Mouse (Mus musculus) brain, embryonic 14.5 days (tissue): ENCODE results near the gene Apoc4. TPM values are rescaled to one million over a fixed set of nuclear protein-coding genes. Genes with fewer than 3 reads are reported as not detected.
A peak's percentile ranks its signal among the peaks of the same experiment; 100 is the strongest.

ENCODE experiments used
- DNase-seq: peaks from one replicate; pipeline ENCODE4 v3.0.0-alpha.2; 2011; ENCODE audit warnings: low read depth
- CTCF ChIP-seq: fragments of 200-500 bp; IDR thresholded peaks from 2 replicates; pipeline ENCODE4 v1.5.1; 2012; ENCODE audit warnings: inconsistent platforms, mild to moderate bottlenecking, moderate library complexity, borderline replicate concordance; ENCODE audit not compliant: insufficient read depth, insufficient read length; ENCODE audit errors: extremely low read depth
- POLR2A ChIP-seq: fragments of 200-500 bp; IDR thresholded peaks from 2 replicates; pipeline ENCODE4 v1.6.1; 2012; ENCODE audit warnings: mild to moderate bottlenecking, inconsistent platforms, borderline replicate concordance; ENCODE audit not compliant: poor library complexity, insufficient read depth, insufficient read length, severe bottlenecking; ENCODE audit errors: extremely low read depth
- polyA plus RNA-seq: library from polyadenylated mRNA; depleted of rRNA; stranded (reverse); fragments of >200 nt; gene quantifications from 2 replicates; pipeline ENCODE4 v1.2.3, GENCODE M21; 2012

The Apoc4 gene
- polyA plus RNA-seq, 1 experiment: not detected

DNA sequence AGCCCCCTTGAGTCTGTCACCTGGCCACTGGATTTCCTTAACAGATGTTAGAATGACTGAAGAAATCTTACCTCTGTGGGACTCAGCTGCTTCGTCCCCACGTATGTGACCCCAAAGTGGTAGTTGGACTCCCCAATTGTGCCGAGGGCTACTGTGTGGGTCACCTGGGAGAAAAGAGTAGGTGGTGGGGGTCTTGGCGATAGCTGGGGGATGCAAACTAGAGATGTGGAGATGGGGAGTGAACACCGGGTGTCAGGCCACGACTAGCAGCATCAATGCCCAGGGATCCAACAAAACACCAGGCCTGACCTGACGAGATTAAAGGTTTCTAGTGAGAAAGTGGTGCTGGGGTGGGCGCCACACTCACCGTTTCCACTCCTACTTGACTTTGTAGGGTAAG lies 32.3 kb upstream of the Apoc4 start:
- TF ChIP-seq CTCF (no peak), POLR2A (no peak)
- DNase-seq: no peak

DNA sequence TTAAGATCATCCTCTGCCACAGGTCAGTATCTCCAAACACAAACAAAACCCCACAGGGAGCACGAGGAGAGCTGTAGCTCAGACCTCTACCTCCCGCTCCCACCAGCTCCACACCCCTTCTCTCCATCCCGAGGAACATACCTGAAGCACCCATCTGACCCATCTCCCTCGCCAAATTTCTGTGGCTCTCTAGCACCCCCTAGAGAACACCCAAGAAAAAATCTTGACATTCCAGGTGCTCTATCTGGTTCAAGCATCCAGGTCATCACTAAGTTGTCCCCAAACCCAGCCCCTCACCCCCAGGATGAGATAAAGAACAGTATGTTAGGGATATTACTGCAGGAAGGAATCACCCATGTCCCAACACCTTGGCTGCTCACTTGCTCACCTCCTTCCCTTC lies 31.9 kb upstream of the Apoc4 start:
- DNase-seq: peak; percentile 5

DNA sequence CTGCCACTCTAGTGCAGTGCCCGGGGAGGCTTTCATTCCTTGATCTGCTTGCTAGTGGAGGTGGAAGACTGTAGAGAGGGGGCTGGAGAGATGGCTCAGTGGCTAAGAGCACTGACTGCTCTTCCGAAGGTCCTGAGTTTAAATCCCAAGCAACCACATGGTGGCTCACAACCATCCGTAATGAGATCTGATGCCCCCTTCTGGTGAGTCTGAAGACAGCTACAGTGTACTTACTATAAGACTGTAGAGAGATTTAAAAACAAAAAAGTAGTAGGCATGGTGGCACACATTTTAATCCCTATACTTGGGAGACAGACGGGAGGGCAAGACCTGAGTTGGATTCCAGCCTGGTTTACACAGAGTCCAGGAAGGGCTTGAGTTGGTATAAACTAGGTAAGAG lies 31.1 kb upstream of the Apoc4 start:
- peak; percentile 17 for DNase-seq
- no peak for TF ChIP-seq POLR2A
- peak; percentile 22; the same call in 1 of the 2 replicates for TF ChIP-seq CTCF

More for the DNA sequence above, 31.9 kb upstream of the Apoc4 start:
- peak; percentile 34; the same call in 1 of the 2 replicates for TF ChIP-seq CTCF
- no peak for TF ChIP-seq POLR2A

DNA sequence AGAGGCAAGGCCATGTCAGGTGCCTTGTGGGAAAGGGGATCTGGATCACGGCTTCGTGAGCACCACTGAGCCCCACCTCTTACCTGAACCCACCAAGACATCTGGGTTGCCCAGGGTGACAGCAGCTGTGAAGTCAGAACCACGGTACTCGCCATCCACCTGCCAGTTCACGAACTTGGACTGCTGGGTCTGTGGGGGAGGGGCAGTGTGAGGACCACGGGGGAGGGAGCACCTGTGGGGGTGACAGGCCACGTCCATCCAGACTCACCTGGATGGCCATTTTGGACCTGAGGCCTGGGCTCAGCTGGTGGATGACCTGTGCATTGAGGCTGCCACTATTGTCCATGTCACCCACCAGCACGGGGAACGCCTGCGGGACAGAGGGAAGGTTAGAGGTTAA lies 29.4 kb upstream of the Apoc4 start:
- TF ChIP-seq CTCF (no peak), POLR2A (no peak)
- no peak for DNase-seq

DNA sequence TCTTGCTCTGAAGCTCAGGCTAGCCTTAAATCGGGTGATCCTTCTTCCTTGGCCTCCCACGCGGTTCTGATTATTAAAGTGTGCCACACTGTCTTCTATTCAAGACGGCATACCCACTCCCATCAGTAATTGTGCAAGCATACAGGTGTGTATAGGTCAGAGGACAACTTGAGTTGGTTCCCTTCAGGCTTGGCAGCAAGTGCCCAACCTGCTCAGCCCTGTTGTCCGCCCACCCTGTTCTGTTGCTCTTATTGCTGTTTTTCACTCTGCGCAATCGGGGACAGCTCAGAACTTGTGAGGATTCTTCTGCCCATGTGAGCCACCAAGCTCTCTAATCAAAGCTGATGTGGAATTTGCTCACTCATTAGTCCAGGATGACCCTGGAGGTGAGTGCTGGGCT lies 24.0 kb upstream of the Apoc4 start:
- DNase-seq: no peak
- TF ChIP-seq CTCF (no peak), POLR2A (no peak)

DNA sequence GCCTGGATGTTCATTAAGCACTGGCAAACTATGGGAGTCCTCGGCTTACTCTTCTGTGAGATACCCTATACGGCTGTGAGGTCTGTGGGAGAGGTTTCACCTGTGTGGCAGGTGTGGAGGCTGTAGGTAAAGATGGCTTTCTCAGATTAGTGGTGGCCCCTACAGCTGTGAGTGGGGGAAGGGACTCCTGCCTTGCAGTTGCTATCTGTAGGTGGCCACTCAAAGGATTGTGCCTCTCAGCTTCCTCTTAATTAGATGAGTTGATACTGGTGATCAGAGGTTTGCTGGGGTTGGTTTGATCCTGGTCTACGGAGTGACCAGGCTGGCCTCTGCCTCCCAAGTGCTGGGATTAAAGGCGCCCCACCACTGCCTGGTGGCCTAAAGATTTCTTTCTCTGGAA lies 23.2 kb upstream of the Apoc4 start:
- TF ChIP-seq POLR2A: no peak
- no peak for TF ChIP-seq CTCF
- DNase-seq: no peak

DNA sequence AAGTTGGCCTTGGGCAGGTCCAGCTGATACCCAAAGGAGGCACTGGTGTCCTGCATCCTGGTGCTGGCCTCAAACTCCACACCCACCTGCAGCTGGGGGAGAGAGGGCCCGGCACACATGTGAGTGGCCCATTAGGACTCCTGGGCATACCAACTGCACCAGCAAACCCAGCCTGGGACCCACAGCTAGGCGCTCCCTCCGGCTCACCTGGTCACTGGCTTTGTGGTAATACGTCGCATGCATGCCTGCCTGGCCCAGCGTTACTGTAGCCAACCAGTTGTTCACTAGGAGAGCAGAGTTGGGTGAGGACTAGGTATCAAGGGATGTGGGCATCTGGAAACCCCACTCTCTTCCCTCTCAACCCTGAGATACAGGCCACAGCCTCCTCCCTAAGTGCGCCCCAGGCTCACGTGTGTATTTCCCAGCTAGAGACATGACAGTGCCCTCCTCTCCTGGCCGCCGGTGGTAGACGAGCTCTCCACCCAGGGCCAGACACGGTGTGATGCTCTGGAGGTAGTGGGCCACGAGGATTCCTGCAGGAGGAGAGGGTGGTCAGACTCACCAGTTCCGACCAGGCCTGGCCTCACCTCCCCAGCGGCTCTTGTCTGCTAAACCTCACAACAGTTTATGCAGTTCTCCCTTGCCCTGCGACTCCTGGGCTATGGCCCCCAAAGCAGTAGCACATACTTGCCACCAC lies 21.7 kb upstream of the Apoc4 start:
- no peak for TF ChIP-seq CTCF
- no peak for TF ChIP-seq POLR2A
- no peak for DNase-seq

DNA sequence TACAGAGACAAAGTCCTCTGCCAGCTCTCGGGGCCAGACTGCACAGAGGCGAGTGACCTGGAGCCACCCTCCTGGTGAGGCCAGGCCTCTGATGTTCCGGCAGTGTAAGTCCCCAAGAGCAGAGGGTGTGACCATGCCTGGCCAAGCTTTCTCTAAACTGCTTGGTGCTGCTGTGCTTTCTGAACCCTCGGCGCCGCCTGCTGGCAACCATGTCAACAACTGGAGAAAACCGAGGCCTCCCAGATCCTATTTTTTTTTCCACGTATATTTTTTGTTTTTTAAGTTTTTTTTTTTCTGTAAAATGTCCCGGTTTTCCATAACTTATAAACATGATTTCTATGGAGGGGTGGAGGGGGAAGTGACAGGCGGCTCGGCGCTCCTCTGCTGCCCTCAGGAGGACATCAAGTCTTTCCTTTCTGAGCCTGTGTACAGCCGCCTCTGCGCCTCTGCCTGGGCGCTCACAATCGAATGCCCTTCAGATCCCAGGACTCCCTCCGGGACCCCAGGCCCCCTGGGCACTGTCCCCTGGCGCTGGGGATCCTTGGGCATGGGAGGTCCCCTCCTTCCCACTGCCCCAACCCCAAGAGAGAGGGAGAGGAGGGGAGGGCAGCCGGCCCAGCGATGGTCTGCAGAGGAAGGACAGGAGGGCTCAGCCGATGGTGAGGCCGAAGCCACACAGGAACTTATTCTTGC lies 19.9 kb upstream of the Apoc4 start:
- peak; percentile 70 for DNase-seq
- TF ChIP-seq POLR2A (no peak), CTCF (peak; percentile 73)

DNA sequence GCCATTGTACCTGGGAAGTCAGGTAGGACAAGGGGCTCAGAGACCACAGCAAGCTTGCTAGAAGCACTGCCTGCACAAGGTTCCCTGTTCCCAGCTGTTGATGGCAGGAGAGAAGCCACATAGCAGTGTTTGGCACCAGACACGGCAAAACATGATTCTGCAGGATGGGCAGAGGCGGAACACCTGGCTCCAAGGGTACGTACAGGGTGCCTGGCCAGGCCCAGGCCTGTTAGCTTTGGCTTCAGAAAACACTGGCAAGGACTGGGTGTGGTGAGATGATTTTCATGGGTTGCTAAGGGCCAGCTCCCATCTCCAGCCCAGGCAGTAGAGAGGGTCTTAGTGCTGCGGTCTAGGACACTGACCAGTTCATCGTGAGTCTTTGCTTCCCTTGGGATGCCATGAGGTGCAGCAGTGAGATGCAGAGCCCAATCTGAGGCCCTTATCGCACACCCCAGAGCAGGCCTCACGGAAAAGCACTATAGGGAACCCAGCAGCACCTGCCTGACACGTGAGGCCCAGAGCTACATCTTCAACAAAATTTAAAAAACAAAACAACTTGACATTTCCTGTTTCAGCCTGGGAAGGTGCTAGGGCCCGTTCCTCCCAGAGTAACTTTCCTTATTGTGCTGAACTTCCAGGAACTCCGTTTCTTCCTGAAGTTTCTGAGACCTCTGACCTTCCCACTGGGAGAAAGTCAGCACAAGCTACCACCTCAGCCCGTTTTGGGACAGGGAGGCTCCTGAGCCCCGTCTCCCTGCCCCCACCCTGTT lies 19.2 kb upstream of the Apoc4 start:
- no peak for DNase-seq
- no peak for TF ChIP-seq POLR2A
- TF ChIP-seq CTCF: no peak

DNA sequence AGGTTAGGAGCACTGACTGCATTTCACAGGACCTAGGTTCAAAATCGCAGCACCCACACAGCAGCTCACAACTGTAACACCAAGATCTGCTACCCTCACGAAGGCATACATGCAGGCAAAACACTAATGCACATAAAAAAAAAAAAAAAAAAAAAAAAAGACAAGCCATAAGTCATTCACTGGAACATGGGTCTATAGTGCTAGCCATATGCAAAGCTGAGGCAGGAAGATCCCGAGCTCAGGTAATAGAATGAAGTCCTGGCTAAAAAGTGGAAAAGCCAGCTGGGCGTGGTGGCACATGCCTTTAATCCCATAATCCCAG lies 18.5 kb upstream of the Apoc4 start:
- DNase-seq: no peak
- TF ChIP-seq CTCF: no peak
- no peak for TF ChIP-seq POLR2A

DNA sequence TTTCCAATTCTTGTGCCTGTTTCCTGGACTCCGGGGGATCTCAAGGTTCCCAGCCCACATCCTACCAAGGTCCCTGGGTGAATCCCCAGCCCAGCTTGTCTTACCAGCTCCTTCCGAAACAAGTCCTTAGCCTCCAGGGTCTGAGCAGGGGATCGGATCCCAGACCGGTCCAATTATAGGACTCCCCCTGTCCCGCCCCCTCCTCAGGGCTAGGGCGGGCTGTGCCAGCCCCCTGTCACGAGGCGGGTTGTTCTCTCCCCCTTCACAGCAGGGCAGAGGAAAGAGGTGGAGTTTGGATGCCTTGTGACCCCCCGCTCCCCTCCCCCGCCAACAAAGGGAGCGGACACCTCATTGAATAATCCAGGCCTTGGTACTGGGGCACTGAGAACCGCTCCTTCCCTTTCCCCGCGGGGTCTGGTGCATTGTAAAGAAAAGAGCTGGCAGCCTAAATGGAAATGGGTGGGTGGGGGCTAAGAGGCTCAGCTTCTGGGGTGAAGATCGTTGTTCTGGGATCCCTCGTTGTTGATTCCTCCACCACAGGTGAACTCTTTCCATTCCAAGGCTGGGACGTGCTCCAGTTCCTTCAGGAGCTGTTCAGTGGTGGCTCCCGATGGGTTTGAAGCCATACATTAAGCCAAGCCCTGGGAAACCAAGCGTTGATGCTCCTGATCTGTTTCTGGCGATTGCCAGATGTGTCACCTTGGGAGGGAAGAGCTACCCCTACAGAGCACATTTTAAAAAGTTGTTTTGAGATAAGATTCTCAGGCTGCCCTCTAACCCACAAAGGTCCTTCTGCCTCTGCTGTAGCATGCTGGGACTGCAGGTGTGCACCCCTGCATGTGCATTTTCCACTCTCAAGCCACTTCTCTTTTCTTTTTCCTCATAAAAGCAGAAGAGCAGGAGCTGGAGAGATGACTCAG lies 17.9 kb upstream of the Apoc4 start, which contains the start of gene Apoe:
Gene Apoe (minus strand): TSS at position 282 of the 920 bp plus-strand sequence.
- TF ChIP-seq POLR2A: no peak
- TF ChIP-seq CTCF: no peak
- DNase-seq: peak; percentile 71
